Mouse (Mus musculus) testis, adult 2 months (tissue): ENCODE data around the gene Deup1. TPM values are rescaled to one million over a fixed set of nuclear protein-coding genes. Genes with fewer than 3 reads are reported as not detected.

Experiments used
- H3K27ac ChIP-seq: fragments of 200-500 bp; 2 replicates; pipeline ENCODE4 v1.5.1; 2012; ENCODE audit warnings: low read depth, low read length; ENCODE audit not compliant: control insufficient read depth, insufficient read depth
- H3K27me3 ChIP-seq: fragments of 200-500 bp; 2 replicates; pipeline ENCODE4 v1.6.1; 2012; ENCODE audit warnings: mild to moderate bottlenecking, low read length, moderate library complexity; ENCODE audit not compliant: control insufficient read depth, insufficient read depth
- H3K36me3 ChIP-seq: fragments of 200-500 bp; 2 replicates; pipeline ENCODE4 v1.6.1; 2012; ENCODE audit warnings: mild to moderate bottlenecking, low read length; ENCODE audit not compliant: control insufficient read depth, insufficient read depth
- H3K4me1 ChIP-seq: fragments of 200-500 bp; 2 replicates; pipeline ENCODE4 v1.6.1; 2012; ENCODE audit warnings: low read length; ENCODE audit not compliant: control insufficient read depth, insufficient read depth
- H3K4me3 ChIP-seq: fragments of 200-500 bp; 2 replicates; pipeline ENCODE4 v1.5.1; 2012; ENCODE audit warnings: low read depth, mild to moderate bottlenecking, low read length, moderate library complexity, mixed read lengths; ENCODE audit not compliant: control insufficient read depth
- CTCF ChIP-seq: fragments of 200-500 bp; IDR thresholded peaks from 2 replicates; pipeline ENCODE4 v1.5.1; 2012; ENCODE audit warnings: low read depth, mild to moderate bottlenecking, inconsistent platforms, low read length, moderate library complexity; ENCODE audit not compliant: control insufficient read depth, insufficient read depth, insufficient replicate concordance
- POLR2A ChIP-seq: fragments of 200-500 bp; IDR thresholded peaks from 2 replicates; pipeline ENCODE4 v1.6.1; 2012; ENCODE audit warnings: low read depth, mild to moderate bottlenecking, inconsistent platforms, low read length, moderate library complexity; ENCODE audit not compliant: control insufficient read depth
- polyA plus RNA-seq: library from polyadenylated mRNA; depleted of rRNA; stranded (reverse); fragments of >200 nt; gene quantifications from 2 replicates; pipeline ENCODE4 v1.2.3, GENCODE M21; 2012; rRNA removed

The Deup1 gene
- polyA plus RNA-seq, result 73.6 and 78.6 TPM in 2 replicates

DNA sequence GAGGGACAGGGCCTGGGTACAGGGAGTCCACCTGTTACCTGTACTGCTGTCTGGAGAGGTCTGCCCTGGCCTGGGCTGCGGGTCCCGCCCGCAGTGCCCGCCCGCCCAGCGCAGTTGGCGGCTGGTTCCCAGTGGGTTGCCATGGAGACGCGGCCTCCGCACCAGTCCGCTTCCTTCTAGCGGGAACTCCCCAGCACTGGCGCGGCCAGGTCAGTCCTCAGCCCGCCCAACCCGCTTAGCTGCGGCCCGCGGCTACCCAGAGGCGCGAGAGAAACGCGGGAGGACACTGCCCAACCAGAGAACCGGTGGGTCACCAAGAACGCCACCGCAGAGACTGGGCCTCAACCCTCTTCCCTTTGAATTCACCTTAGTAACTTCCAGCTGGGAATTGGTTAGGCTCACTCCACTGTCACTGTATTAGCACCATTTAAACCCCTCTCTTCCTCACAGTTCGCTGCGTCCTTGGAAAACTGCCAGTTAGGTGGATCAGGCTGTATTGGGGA is at the start of gene Deup1:
Gene Deup1 (minus strand): TSS at position 149 of the 503 bp plus-strand sequence.
- TF ChIP-seq POLR2A (peak; percentile 57), CTCF (no peak)
- Histone ChIP-seq H3K4me1 (peaks cover 5% of the 10 kb centered on the region), H3K36me3 (no peaks in the 10 kb centered on the region), H3K4me3 (peak within 1 kb of the TSS; percentile 71), H3K27ac (peak within 1 kb of the TSS; percentile 85), H3K27me3 (no peaks in the 10 kb centered on the region)

DNA sequence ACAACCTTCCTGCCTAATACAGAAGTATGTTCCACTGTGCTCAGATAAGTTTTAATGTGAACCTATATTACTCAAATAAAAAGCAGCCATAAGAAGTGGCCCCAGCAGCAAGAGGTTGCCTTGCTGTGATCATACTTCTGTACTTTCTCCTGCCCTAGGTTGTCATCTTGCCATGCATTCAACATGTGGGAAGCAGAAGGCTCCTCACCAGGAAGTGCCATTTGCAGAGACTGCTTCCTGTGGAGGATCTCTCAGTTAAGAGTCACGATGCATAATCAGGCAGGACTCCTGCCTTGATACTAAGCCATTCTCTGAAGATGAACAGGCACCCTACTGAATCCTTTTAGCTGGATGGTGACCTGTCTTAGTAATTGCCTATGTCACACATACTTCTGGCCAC is 44.5 kb upstream of the Deup1 start:
- Histone ChIP-seq H3K4me3 (no peak overlapping the region), H3K36me3 (no peaks in the 10 kb centered on the region), H3K27ac (no peak overlapping the region), H3K4me1 (no peaks in the 10 kb centered on the region), H3K27me3 (no peaks in the 10 kb centered on the region)
- no peak for TF ChIP-seq POLR2A

DNA sequence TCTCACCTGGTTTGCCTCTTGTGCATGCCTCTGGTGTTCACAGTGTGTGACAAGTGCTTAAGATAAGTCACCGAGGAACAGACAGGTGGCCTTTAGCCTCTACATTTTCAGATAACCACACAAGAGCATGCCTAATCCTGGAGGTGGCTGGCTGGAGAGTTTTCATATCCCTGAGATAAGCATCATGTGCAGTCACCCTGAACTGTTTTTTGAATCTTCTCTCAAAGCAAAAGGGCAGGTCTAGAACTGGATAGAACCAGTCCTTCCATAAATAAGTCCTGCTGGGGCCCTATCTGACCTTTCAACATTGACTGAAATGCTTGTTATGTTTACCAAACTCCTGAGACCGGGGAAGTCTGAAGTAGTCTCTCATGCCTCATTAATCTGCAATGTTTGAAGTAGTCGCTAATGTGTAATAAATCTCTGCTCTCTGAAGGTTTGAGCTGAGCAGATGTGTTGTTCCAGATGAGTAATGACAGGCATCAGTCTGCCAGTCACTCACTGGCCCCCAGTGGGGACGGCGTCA is 42.3 kb upstream of the Deup1 start:
- Histone ChIP-seq H3K4me3 (no peak overlapping the region), H3K36me3 (no peaks in the 10 kb centered on the region), H3K4me1 (no peaks in the 10 kb centered on the region), H3K27me3 (no peaks in the 10 kb centered on the region), H3K27ac (no peak overlapping the region)
- TF ChIP-seq POLR2A (no peak), CTCF (no peak)

DNA sequence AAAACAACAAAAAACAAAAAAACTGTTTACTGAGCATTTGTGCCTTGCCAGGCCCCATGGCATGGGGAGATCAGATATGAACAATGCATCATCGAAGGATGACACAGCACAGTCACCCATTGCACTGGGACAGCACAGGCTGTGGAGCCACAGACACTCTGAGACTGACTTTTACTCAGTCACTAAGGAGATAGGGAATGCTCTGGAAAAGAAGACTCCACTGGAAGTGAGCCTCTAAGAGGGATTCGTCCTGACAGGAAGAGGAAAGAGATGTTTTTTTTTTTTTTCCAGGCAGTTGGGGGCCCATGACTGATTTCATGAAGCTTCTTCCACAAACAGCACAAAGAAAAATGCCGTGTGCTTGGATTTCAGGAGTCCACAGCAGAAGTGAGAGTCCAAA is 41.7 kb upstream of the Deup1 start:
- Histone ChIP-seq H3K4me1 (no peaks in the 10 kb centered on the region), H3K36me3 (no peaks in the 10 kb centered on the region), H3K4me3 (no peak overlapping the region), H3K27ac (no peak overlapping the region), H3K27me3 (no peaks in the 10 kb centered on the region)
- TF ChIP-seq CTCF (no peak), POLR2A (no peak)

DNA sequence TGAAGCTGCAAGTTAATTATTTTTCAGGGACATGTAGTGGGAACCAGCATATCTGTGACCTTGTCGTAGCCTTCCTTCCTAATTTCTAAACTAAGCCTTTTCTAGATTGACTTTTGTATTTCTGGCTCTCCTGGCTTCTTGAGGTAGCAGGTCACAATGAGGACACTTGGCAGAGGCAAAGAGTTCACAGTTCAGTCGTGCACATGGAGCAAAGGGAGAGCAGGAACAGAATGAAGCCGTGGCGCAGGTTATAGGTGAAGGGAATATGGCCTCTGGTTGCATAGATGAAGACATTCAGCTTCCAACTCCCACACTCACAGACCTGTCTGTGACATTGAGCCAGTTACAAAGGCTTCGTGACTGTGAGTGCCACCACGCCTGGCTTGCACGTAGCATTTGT is 36.9 kb upstream of the Deup1 start:
- Histone ChIP-seq H3K4me1 (no peaks in the 10 kb centered on the region), H3K4me3 (no peak overlapping the region), H3K27ac (no peak overlapping the region), H3K27me3 (no peaks in the 10 kb centered on the region), H3K36me3 (no peaks in the 10 kb centered on the region)
- TF ChIP-seq CTCF (no peak), POLR2A (no peak)

- H3K36me3 ChIP-seq, result no peaks in the 10 kb centered on the region
- H3K27ac ChIP-seq, result no peak overlapping the region
- no peak for TF ChIP-seq POLR2A
- no peak for TF ChIP-seq CTCF
- H3K4me3 ChIP-seq, result no peak overlapping the region
- no peaks in the 10 kb centered on the region for H3K27me3 ChIP-seq
- no peaks in the 10 kb centered on the region for H3K4me1 ChIP-seq
Measured at GRCm38 (mm10) chr9:15659069-15659468, 31.3 kb upstream of the Deup1 start.

DNA sequence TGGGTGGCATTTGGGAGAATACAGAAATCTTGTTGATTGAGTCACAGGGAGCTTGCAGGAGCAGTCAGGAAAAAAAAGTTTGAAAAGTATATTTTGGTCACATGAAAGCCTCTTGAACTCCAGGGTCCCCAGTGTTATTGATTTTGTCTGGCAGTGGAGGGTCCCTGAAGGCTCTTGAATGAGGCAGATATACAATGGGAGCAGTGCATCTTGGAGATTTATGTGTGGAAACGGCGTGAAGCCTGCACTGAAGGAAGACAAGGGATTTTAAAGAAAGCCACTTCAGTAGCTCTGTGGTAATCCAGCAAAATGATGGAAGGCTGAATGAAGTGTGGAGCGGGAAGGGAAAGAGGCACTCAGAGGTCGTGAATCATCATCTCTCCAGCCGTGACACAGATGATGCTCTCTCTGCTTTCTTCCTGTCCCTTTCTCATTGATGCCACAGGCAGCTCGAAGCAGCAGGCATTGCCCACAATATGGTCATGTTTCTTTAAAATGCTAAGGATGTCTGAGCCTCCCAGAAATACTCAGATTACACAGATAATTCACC is 30.6 kb upstream of the Deup1 start:
- no peak overlapping the region for H3K4me3 ChIP-seq
- no peaks in the 10 kb centered on the region for H3K27me3 ChIP-seq
- TF ChIP-seq CTCF (no peak), POLR2A (no peak)
- no peak overlapping the region for H3K27ac ChIP-seq
- no peaks in the 10 kb centered on the region for H3K36me3 ChIP-seq
- no peaks in the 10 kb centered on the region for H3K4me1 ChIP-seq
